Mouse (Mus musculus): ENCODE measurements around the gene Ccdc155. TPM values are rescaled to one million over a fixed set of nuclear protein-coding genes. Genes with fewer than 3 reads are reported as not detected.

Ccdc155 gene
- polyA plus RNA-seq, 1 experiment from 2014 or later: 0.97 TPM

GRCm38 (mm10) chr7:45234333-45234841 lies 29.7 kb upstream of the Ccdc155 start:
- peaks cover 36% of the 10 kb centered on the region for H3K4me1 ChIP-seq (replicated peaks)
- ATAC-seq: peak; percentile 16
- peak overlapping the region; percentile 34 for H3K4me2 ChIP-seq (replicated peaks)
- H3K36me3 ChIP-seq: peaks cover 25% of the 10 kb centered on the region
- peak overlapping the region; percentile 24; the same call in 1 of the 2 replicates for H3K9ac ChIP-seq (replicated peaks)
- no peak overlapping the region for H3K4me3 ChIP-seq (replicated peaks)
- H3K27ac ChIP-seq: peak overlapping the region; percentile 60; the same call in 1 of the 2 replicates
- WGBS: 9% methylated on average over 29 of the region's 29 CpGs
- no peaks in the 10 kb centered on the region for H3K9me3 ChIP-seq
- H3K27me3 ChIP-seq: peaks cover 28% of the 10 kb centered on the region

DNA sequence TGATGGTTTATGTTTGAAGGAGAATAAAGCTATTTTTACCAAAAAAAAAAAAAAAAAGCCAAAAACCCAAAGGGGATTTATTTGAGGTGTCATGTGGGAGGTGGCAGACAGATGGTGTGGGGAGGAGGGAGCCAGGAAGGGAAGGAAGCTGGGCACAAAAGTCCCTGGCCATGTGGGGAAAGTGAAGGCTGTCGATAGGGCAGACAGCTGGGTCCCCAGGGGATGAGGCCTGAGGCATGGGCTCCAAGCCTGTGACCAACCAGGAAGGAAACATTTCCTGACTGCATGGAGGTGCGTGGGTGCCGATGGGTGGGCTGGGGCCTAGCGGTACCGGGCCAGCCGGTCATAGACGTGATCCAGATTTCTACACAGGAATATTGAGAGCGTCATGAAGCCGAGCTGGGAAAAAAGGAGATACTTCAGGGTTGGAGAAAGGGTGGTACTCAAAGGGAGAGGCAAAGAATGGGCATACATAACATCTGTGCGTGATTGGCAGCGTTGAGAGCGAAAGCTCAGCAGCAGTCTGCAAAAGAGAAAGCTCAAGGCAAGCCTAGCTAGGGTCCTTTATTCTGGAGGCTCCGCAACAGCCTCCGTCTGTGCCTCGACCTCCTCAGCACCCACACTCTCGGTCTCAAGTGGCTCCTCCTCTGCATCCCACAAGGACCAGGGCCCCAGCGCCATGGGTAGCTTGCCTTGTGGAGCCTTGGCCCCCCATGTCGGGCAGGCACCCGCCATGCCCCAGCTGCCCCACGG lies 29.1 kb upstream of the Ccdc155 start:
- Histone ChIP-seq H3K9me3 (no peaks in the 10 kb centered on the region), H3K36me3 (peaks cover 31% of the 10 kb centered on the region), H3K27me3 (peaks cover 22% of the 10 kb centered on the region), H3K4me2 (replicated peaks) (peak overlapping the region; percentile 25), H3K9ac (replicated peaks) (peak overlapping the region; percentile 24; the same call in 1 of the 2 replicates), H3K4me3 (replicated peaks) (no peak overlapping the region), H3K27ac (peak overlapping the region; percentile 60), H3K4me1 (replicated peaks) (peaks cover 36% of the 10 kb centered on the region)
- ATAC-seq: peak; percentile 1; the same call in 1 of the 2 replicates
- 23% methylated on average over 20 of the region's 20 CpGs for WGBS

DNA sequence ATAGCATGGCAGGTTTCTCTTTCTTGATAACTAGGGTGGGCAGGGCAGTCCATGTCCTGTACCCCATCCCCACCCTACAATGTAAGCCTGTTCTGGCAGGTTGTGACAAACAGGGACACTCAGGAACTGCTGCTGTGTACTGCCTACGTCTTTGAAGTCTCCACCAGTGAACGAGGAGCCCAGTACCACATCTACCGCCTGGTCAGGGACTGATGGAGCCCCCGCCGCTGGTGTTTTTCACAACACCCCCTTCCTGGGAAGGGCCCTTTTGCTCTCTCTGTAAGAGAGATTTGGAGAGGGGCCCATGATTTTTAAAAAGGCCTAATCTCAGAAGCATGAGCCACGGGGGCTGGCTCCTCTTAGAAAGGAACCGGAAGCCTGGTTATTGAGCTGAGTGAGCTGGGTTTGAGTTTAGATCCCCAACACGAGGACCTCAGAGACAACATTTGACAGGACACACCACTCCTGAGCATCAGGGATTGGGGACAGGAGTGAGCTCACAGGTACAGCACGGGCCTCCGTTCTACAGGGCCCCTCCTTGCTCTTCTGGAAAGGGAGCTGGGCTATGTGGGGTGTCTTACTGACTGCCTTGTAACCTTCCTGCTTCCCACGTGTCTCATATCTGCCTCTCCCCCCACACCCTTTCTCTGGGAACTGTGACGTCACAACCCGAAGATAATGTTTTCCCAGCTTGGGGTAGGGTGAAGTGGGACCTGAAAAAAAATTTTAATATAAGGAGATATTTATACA lies 28.2 kb upstream of the Ccdc155 start:
- H3K9me3 ChIP-seq: no peaks in the 10 kb centered on the region
- H3K27ac ChIP-seq: peak overlapping the region; percentile 2; the same call in 1 of the 2 replicates
- no peak overlapping the region for H3K9ac ChIP-seq (replicated peaks)
- WGBS: 70% methylated on average over 13 of the region's 13 CpGs
- H3K36me3 ChIP-seq: peaks cover 39% of the 10 kb centered on the region
- no peak overlapping the region for H3K4me2 ChIP-seq (replicated peaks)
- H3K27me3 ChIP-seq: peaks cover 13% of the 10 kb centered on the region
- H3K4me1 ChIP-seq (replicated peaks): peaks cover 36% of the 10 kb centered on the region
- ATAC-seq: no peak
- no peak overlapping the region for H3K4me3 ChIP-seq (replicated peaks)

DNA sequence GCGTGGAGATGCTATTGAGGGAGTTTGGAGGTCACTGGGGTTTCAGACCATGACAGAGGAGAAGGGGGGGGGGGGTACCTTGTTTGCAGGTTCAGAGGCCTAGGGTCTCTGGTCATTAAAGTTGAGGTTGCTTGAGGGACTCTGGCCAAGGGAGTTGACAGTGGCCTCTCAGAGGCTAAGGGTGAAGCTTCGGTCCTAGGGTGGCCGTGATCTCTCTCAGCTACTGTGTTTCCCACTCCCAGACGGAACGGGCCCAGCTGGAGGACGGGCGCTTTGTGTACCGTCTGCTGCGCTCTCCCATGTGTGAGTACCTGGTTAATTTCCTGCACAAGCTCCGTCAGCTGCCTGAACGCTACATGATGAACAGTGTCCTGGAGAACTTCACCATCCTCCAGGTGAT lies 27.2 kb upstream of the Ccdc155 start:
- Histone ChIP-seq H3K9me3 (no peaks in the 10 kb centered on the region), H3K4me1 (replicated peaks) (peaks cover 36% of the 10 kb centered on the region), H3K4me3 (replicated peaks) (no peak overlapping the region), H3K4me2 (replicated peaks) (no peak overlapping the region), H3K36me3 (peaks cover 45% of the 10 kb centered on the region), H3K27me3 (peaks cover 5% of the 10 kb centered on the region), H3K9ac (replicated peaks) (no peak overlapping the region), H3K27ac (no peak overlapping the region)
- no peak for ATAC-seq
- 92% methylated on average over 11 of the region's 11 CpGs for WGBS

DNA sequence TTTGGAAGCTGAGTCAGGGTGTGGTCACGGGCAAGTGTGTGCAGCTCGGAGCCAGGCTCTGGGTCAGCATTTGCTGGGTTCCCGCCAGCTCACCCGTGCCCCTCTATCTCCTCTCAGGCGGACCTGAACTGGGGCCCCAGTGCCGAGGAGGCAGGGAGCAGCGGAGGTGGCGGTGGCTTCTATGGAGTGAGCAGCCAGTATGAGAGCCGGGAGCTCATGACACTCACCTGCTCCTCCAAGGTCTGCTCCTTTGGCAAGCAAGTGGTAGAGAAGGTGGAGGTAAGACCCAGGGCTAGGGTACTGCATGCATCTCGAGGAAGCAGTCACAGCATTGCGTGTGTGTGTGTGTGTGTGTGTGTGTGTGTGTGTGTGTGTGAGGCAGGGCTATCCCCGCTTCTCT lies 26.5 kb upstream of the Ccdc155 start:
- H3K27me3 ChIP-seq: no peaks in the 10 kb centered on the region; the same call in 1 of the 2 replicates
- WGBS: 93% methylated on average over 12 of the region's 12 CpGs
- no peak overlapping the region for H3K9ac ChIP-seq (replicated peaks)
- peaks cover 36% of the 10 kb centered on the region for H3K4me1 ChIP-seq (replicated peaks)
- peaks cover 52% of the 10 kb centered on the region for H3K36me3 ChIP-seq
- no peak overlapping the region for H3K4me2 ChIP-seq (replicated peaks)
- H3K4me3 ChIP-seq (replicated peaks): no peak overlapping the region
- ATAC-seq: no peak
- H3K9me3 ChIP-seq: no peaks in the 10 kb centered on the region
- no peak overlapping the region for H3K27ac ChIP-seq

GRCm38 (mm10) chr7:45229459-45230203 lies 24.9 kb upstream of the Ccdc155 start:
- H3K9me3 ChIP-seq: no peaks in the 10 kb centered on the region
- peaks cover 68% of the 10 kb centered on the region for H3K36me3 ChIP-seq
- H3K27ac ChIP-seq: no peak overlapping the region
- no peak overlapping the region for H3K4me3 ChIP-seq (replicated peaks)
- no peaks in the 10 kb centered on the region; the same call in 1 of the 2 replicates for H3K27me3 ChIP-seq
- no peak for ATAC-seq
- H3K9ac ChIP-seq (replicated peaks): no peak overlapping the region
- peaks cover 23% of the 10 kb centered on the region for H3K4me1 ChIP-seq (replicated peaks)
- no peak overlapping the region for H3K4me2 ChIP-seq (replicated peaks)
- WGBS: 89% methylated on average over 7 of the region's 7 CpGs

- Histone ChIP-seq H3K4me2 (replicated peaks) (no peak overlapping the region), H3K9ac (replicated peaks) (no peak overlapping the region), H3K4me3 (replicated peaks) (no peak overlapping the region), H3K36me3 (peaks cover 70% of the 10 kb centered on the region), H3K4me1 (replicated peaks) (peaks cover 17% of the 10 kb centered on the region), H3K9me3 (no peaks in the 10 kb centered on the region), H3K27me3 (no peaks in the 10 kb centered on the region; the same call in 1 of the 2 replicates), H3K27ac (no peak overlapping the region)
- ATAC-seq: no peak
- WGBS: 87% methylated on average over 8 of the region's 8 CpGs
Observed at GRCm38 (mm10) chr7:45229046-45229445, 24.4 kb upstream of the Ccdc155 start.

- ATAC-seq: no peak
- H3K36me3 ChIP-seq: peaks cover 73% of the 10 kb centered on the region
Observed at GRCm38 (mm10) chr7:45228548-45228947, 23.9 kb upstream of the Ccdc155 start.

DNA sequence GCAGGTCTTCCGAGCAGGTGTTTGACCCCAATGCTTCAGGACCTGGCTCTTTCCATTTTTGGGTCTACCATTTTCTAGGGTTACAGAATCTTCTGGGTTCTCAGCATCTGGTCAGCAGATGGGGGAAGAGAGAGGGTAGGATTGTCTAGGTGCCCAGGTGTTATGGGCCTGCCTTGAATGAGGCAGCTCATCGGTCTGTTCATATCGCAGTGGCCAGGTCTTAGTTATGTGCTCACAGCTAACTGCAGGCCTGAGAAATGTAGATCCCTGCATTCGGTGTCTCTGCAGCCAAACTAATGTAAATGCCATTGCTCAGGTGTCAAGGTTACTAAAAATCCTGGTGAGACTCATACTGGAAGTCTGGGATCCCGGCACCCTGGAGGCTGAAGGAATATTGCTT lies 21.7 kb upstream of the Ccdc155 start:
- no peak for ATAC-seq
- Histone ChIP-seq H3K4me2 (replicated peaks) (no peak overlapping the region), H3K4me3 (replicated peaks) (no peak overlapping the region), H3K27ac (no peak overlapping the region), H3K36me3 (peaks cover 69% of the 10 kb centered on the region), H3K9me3 (no peaks in the 10 kb centered on the region), H3K27me3 (no peaks in the 10 kb centered on the region), H3K9ac (replicated peaks) (no peak overlapping the region), H3K4me1 (replicated peaks) (no peaks in the 10 kb centered on the region)
- WGBS: 97% methylated on average over 5 of the region's 5 CpGs

More at GRCm38 (mm10) chr7:45228548-45228947, 23.9 kb upstream of the Ccdc155 start:
- Histone ChIP-seq H3K4me1 (replicated peaks) (peaks cover 12% of the 10 kb centered on the region), H3K4me2 (replicated peaks) (no peak overlapping the region), H3K27ac (no peak overlapping the region), H3K9me3 (no peaks in the 10 kb centered on the region), H3K9ac (replicated peaks) (no peak overlapping the region), H3K4me3 (replicated peaks) (no peak overlapping the region), H3K27me3 (no peaks in the 10 kb centered on the region)
- 95% methylated on average over 18 of the region's 18 CpGs for WGBS

DNA sequence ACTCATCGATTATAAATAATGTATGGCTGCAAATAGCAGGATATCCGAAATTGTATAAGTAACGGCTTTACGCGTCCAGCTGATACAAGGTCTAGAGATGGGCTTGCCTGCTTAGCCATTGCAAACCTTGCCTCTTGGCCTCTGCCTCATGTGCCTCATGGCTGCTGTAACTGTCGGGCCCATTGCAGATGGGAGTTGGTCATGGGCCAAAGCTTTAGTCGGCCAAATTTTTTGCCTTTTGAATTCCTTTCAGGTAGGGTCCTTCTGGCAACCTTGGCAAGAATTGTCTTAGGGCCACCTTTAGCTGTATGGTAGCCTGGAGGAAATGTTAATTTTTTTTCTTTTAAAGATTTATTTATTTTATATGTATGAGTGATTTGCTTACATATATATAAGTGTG lies 20.1 kb upstream of the Ccdc155 start:
- H3K4me2 ChIP-seq (replicated peaks): no peak overlapping the region
- ATAC-seq: no peak
- WGBS: 96% methylated on average over 7 of the region's 7 CpGs
- no peak overlapping the region for H3K4me3 ChIP-seq (replicated peaks)
- peaks cover 73% of the 10 kb centered on the region for H3K36me3 ChIP-seq
- no peaks in the 10 kb centered on the region for H3K9me3 ChIP-seq
- H3K27ac ChIP-seq: no peak overlapping the region
- peaks cover 11% of the 10 kb centered on the region; the same call in 1 of the 2 replicates for H3K4me1 ChIP-seq (replicated peaks)
- H3K9ac ChIP-seq (replicated peaks): no peak overlapping the region
- H3K27me3 ChIP-seq: no peaks in the 10 kb centered on the region

DNA sequence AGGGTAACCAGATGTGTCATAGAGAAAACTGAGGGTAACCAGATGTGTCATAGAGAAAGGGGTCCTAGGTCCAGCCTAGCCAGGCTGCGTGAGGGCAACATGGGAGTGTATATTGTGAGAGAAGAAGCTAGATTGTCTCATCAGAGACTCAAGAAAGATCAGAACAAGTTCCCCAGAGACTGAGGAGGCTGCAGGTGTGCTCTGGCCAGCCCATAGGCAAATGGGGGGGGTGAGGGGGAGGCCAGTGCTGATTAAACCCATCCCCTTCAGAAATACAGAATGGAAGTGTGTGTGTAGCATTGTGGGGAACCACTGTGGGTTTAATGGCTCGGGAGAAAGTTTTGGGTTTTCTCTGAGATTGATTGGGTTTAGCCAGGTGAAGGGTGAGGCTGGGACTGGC lies 17.0 kb upstream of the Ccdc155 start:
- WGBS: 86% methylated on average over 2 of the region's 2 CpGs
- no peaks in the 10 kb centered on the region for H3K27me3 ChIP-seq
- H3K9ac ChIP-seq (replicated peaks): no peak overlapping the region
- no peak overlapping the region for H3K27ac ChIP-seq
- no peak overlapping the region for H3K4me3 ChIP-seq (replicated peaks)
- peaks cover 39% of the 10 kb centered on the region for H3K4me1 ChIP-seq (replicated peaks)
- peaks cover 56% of the 10 kb centered on the region for H3K36me3 ChIP-seq
- H3K9me3 ChIP-seq: no peaks in the 10 kb centered on the region
- no peak for ATAC-seq
- H3K4me2 ChIP-seq (replicated peaks): no peak overlapping the region

All from midbrain, embryonic 13.5 days (tissue).